8 mouse cellular contexts compared by ENCODE assay signal in genomic region chr14:105802529-105803280, GRCm38 (mm10).
DNase-seq lines count a peak whose midpoint lies in the region; ATAC-seq and TF ChIP-seq lines count a peak whose summit lies in the region.

No protein-coding gene starts in this region.

- ATAC-seq in G1E (ENCODE audit: extremely low read depth, insufficient number of reproducible peaks, low FRiP score, poor library complexity, severe bottlenecking): no peak
- no peak for ATAC-seq in forebrain, embryonic 11.5 days (replicated peaks; ENCODE audit: low FRiP score)
- peak; percentile 70 for ATAC-seq in intestine, postnatal 0 days
- ATAC-seq in liver, postnatal 0 days: peak; percentile 72
- ATAC-seq in neural tube, embryonic 13.5 days (ENCODE audit: low read depth): no peak

- no peaks in the 10 kb centered on the region for H3K4me1 ChIP-seq in G1E (ENCODE audit: insufficient read depth, low read depth, low read length)
- no peaks in the 10 kb centered on the region; the same call in 1 of the 2 replicates for H3K4me1 ChIP-seq in forebrain, embryonic 11.5 days (replicated peaks; ENCODE audit: control insufficient read depth, insufficient read depth, low read length)
- no peaks in the 10 kb centered on the region for H3K4me1 ChIP-seq in intestine, postnatal 0 days (replicated peaks; ENCODE audit: control insufficient read depth, insufficient read depth, low read length)
- peaks cover 6% of the 10 kb centered on the region; the same call in 1 of the 2 replicates for H3K4me1 ChIP-seq in liver, postnatal 0 days (ENCODE audit: insufficient read depth)
- H3K4me1 ChIP-seq in neural tube, embryonic 13.5 days (replicated peaks): peaks cover 8% of the 10 kb centered on the region

- TF ChIP-seq CTCF in G1E (IDR thresholded peaks at IDR 0.05; ENCODE audit: low read depth, low read length): no peak
- TF ChIP-seq CTCF in intestine, postnatal 0 days (IDR thresholded peaks at IDR 0.05; ENCODE audit: low read depth): no peak
- no peak for TF ChIP-seq CTCF in liver, postnatal 0 days (IDR thresholded peaks at IDR 0.05; ENCODE audit: low read depth)

- H3K27ac ChIP-seq in forebrain, embryonic 11.5 days (ENCODE audit: low read depth, low read length): no peak overlapping the region
- H3K27ac ChIP-seq in intestine, postnatal 0 days (ENCODE audit: low read depth, low read length): peak overlapping the region; percentile 46; the same call in 1 of the 2 replicates
- H3K27ac ChIP-seq in liver, postnatal 0 days (ENCODE audit: low read depth): no peak overlapping the region
- H3K27ac ChIP-seq in neural tube, embryonic 13.5 days (replicated peaks): no peak overlapping the region

- no peaks in the 10 kb centered on the region for H3K27me3 ChIP-seq in G1E (ENCODE audit: insufficient read depth, low read length)
- H3K27me3 ChIP-seq in forebrain, embryonic 11.5 days (ENCODE audit: control insufficient read depth, insufficient read depth, low read length): no peaks in the 10 kb centered on the region
- no peaks in the 10 kb centered on the region for H3K27me3 ChIP-seq in intestine, postnatal 0 days (replicated peaks; ENCODE audit: control insufficient read depth, insufficient read depth, low read length)
- H3K27me3 ChIP-seq in liver, postnatal 0 days (ENCODE audit: insufficient read depth, low read length): no peaks in the 10 kb centered on the region
- no peaks in the 10 kb centered on the region; the same call in 1 of the 2 replicates for H3K27me3 ChIP-seq in neural tube, embryonic 13.5 days

- no peaks in the 10 kb centered on the region for H3K36me3 ChIP-seq in G1E (replicated peaks)
- H3K36me3 ChIP-seq in forebrain, embryonic 11.5 days (ENCODE audit: control insufficient read depth, insufficient read depth, low read length): no peaks in the 10 kb centered on the region
- H3K36me3 ChIP-seq in intestine, postnatal 0 days (ENCODE audit: control insufficient read depth, insufficient read depth): no peaks in the 10 kb centered on the region
- no peaks in the 10 kb centered on the region for H3K36me3 ChIP-seq in liver, postnatal 0 days (replicated peaks; ENCODE audit: insufficient read depth, low read length)
- no peaks in the 10 kb centered on the region for H3K36me3 ChIP-seq in neural tube, embryonic 13.5 days

- no peak for TF ChIP-seq EP300 in liver, postnatal 0 days (IDR thresholded peaks at IDR 0.05; ENCODE audit: low read depth)

- 22% methylated on average over 18 of the region's 18 CpGs for WGBS in forebrain, embryonic 11.5 days
- 10% methylated on average over 18 of the region's 18 CpGs for WGBS in intestine, postnatal 0 days
- 6% methylated on average over 18 of the region's 18 CpGs for WGBS in liver, postnatal 0 days (ENCODE audit: insufficient replicate concordance)
- 18% methylated on average over 18 of the region's 18 CpGs for WGBS in neural tube, embryonic 13.5 days

- peaks cover 32% of the 10 kb centered on the region for H3K9me3 ChIP-seq in G1E (replicated peaks)
- H3K9me3 ChIP-seq in forebrain, embryonic 11.5 days (ENCODE audit: control insufficient read depth, low read length): no peaks in the 10 kb centered on the region
- H3K9me3 ChIP-seq in intestine, postnatal 0 days (ENCODE audit: control insufficient read depth): no peaks in the 10 kb centered on the region
- no peaks in the 10 kb centered on the region for H3K9me3 ChIP-seq in liver, postnatal 0 days (ENCODE audit: low read length)
- H3K9me3 ChIP-seq in neural tube, embryonic 13.5 days: no peaks in the 10 kb centered on the region

- H3K9ac ChIP-seq in forebrain, embryonic 11.5 days (ENCODE audit: low read length): no peak overlapping the region; the same call in 1 of the 2 replicates
- peak overlapping the region; percentile 22; the same call in 1 of the 2 replicates for H3K9ac ChIP-seq in intestine, postnatal 0 days (ENCODE audit: low read depth, low read length)
- no peak overlapping the region; the same call in 1 of the 2 replicates for H3K9ac ChIP-seq in liver, postnatal 0 days (replicated peaks)
- H3K9ac ChIP-seq in neural tube, embryonic 13.5 days: 0 out of 2 replicates have a peak overlapping the region, but pooled peaks have one; percentile 23

- H3K4me2 ChIP-seq in forebrain, embryonic 11.5 days (ENCODE audit: low read depth, low read length, severe bottlenecking): 0 out of 2 replicates have a peak overlapping the region, but pooled peaks have one; percentile 22
- H3K4me2 ChIP-seq in intestine, postnatal 0 days (replicated peaks; ENCODE audit: low read depth): peak overlapping the region; percentile 63
- peak overlapping the region; percentile 67 for H3K4me2 ChIP-seq in liver, postnatal 0 days (ENCODE audit: low read depth, low read length)
- peak overlapping the region; percentile 42 for H3K4me2 ChIP-seq in neural tube, embryonic 13.5 days

- no peak for DNase-seq in G1E (ENCODE audit: low spot score)
- peak; percentile 55 for DNase-seq in forebrain, embryonic 11.5 days (ENCODE audit: low spot score)
- DNase-seq in liver, postnatal 0 days: peak; percentile 37
- no peak for DNase-seq in left cerebral cortex, adult 8-10 months (ENCODE audit: low spot score in 2 of 2)
- no peak for DNase-seq in gastrocnemius, adult 8-10 months (ENCODE audit: low spot score in 2 of 2)
- DNase-seq in right cerebral cortex, adult 18-20 months: no peak

- H3K4me3 ChIP-seq in G1E (ENCODE audit: low read depth, low read length): peak overlapping the region; percentile 25; the same call in 1 of the 2 replicates
- no peak overlapping the region for H3K4me3 ChIP-seq in forebrain, embryonic 11.5 days (ENCODE audit: low read depth, low read length)
- H3K4me3 ChIP-seq in intestine, postnatal 0 days (ENCODE audit: low read depth, low read length): peak overlapping the region; percentile 21
- H3K4me3 ChIP-seq in liver, postnatal 0 days (ENCODE audit: low read depth, low read length): peak overlapping the region; percentile 5
- peak overlapping the region; percentile 13 for H3K4me3 ChIP-seq in neural tube, embryonic 13.5 days

Comparison
In these comparisons a context has a peak if more than half of its experiments do, and no peak if none do; other contexts are left out.
1. ATAC-seq: peak in intestine, postnatal 0 days (single experiment) and liver, postnatal 0 days (single experiment); none in G1E (single experiment), forebrain, embryonic 11.5 days (single experiment) and neural tube, embryonic 13.5 days (single experiment).
2. DNase-seq: peak in forebrain, embryonic 11.5 days (single experiment) and liver, postnatal 0 days (single experiment); none in G1E (single experiment), left cerebral cortex, adult 8-10 months (0 of 2), gastrocnemius, adult 8-10 months (0 of 2) and right cerebral cortex, adult 18-20 months (single experiment).
3. H3K9ac ChIP-seq: peak in intestine, postnatal 0 days (single experiment) and neural tube, embryonic 13.5 days (single experiment); none in forebrain, embryonic 11.5 days (single experiment) and liver, postnatal 0 days (single experiment).
4. Peak in every context shown above with its lines, with median percentiles within 50 percentile points of each other: H3K4me2 ChIP-seq.